Mouse (Mus musculus) thymus, adult 2 months (tissue): Measurements from ENCODE around the gene Cbarp. TPM values are rescaled to one million over a fixed set of nuclear protein-coding genes. Genes with fewer than 3 reads are reported as not detected.

Experiments used
- DNase-seq: peaks from one replicate; pipeline ENCODE4 v3.0.0; 2021
- H3K27ac ChIP-seq: fragments of 200-500 bp; 2 replicates; pipeline ENCODE4 v1.5.1; 2012; ENCODE audit warnings: low read length, control low read depth; ENCODE audit not compliant: control insufficient read depth, insufficient read depth
- H3K27me3 ChIP-seq: fragments of 200-500 bp; 2 replicates; pipeline ENCODE4 v1.6.1; 2012; ENCODE audit warnings: mild to moderate bottlenecking, low read length, moderate library complexity, mixed read lengths; ENCODE audit not compliant: control insufficient read depth, insufficient read depth
- H3K36me3 ChIP-seq: fragments of 200-500 bp; 2 replicates; pipeline ENCODE4 v1.6.1; 2012; ENCODE audit warnings: mild to moderate bottlenecking, low read length, moderate library complexity; ENCODE audit not compliant: control insufficient read depth, insufficient read depth
- H3K4me1 ChIP-seq: fragments of 200-500 bp; replicated peaks from 2 replicates; pipeline ENCODE4 v1.6.1; 2012; ENCODE audit warnings: low read length; ENCODE audit not compliant: control insufficient read depth, insufficient read depth
- H3K4me3 ChIP-seq: fragments of 200-500 bp; 2 replicates; pipeline ENCODE4 v1.5.1; 2012; ENCODE audit warnings: mild to moderate bottlenecking, low read length, control low read depth, moderate library complexity; ENCODE audit not compliant: control insufficient read depth, insufficient read depth
- CTCF ChIP-seq: fragments of 200-500 bp; IDR thresholded peaks from 2 replicates; pipeline ENCODE4 v1.5.1; 2012; ENCODE audit warnings: mild to moderate bottlenecking, control low read depth, low read length, moderate library complexity, borderline replicate concordance; ENCODE audit not compliant: control insufficient read depth, poor library complexity, insufficient read depth; ENCODE audit errors: extremely low read depth
- POLR2A ChIP-seq: fragments of 200-500 bp; IDR thresholded peaks from 2 replicates; pipeline ENCODE4 v1.6.1; 2012; ENCODE audit warnings: mild to moderate bottlenecking, low read length, control low read depth, moderate library complexity; ENCODE audit not compliant: control insufficient read depth, poor library complexity, insufficient read depth; ENCODE audit errors: extremely low read depth
- WGBS: fragments of 180-500 bp; shearing (Covaris S2); methylation state at CpG from one replicate; pipeline ENCODE4 v1.1.7; 2018; 5-methylcytosine and 5-hydroxymethylcytosine counted together
- polyA plus RNA-seq: library from polyadenylated mRNA; depleted of rRNA; stranded (reverse); fragments of >200 nt; gene quantifications from 2 replicates; pipeline ENCODE4 v1.2.3, GENCODE M21; 2012

Gene Cbarp
- polyA plus RNA-seq, 1 experiment = 34.0 TPM

DNA sequence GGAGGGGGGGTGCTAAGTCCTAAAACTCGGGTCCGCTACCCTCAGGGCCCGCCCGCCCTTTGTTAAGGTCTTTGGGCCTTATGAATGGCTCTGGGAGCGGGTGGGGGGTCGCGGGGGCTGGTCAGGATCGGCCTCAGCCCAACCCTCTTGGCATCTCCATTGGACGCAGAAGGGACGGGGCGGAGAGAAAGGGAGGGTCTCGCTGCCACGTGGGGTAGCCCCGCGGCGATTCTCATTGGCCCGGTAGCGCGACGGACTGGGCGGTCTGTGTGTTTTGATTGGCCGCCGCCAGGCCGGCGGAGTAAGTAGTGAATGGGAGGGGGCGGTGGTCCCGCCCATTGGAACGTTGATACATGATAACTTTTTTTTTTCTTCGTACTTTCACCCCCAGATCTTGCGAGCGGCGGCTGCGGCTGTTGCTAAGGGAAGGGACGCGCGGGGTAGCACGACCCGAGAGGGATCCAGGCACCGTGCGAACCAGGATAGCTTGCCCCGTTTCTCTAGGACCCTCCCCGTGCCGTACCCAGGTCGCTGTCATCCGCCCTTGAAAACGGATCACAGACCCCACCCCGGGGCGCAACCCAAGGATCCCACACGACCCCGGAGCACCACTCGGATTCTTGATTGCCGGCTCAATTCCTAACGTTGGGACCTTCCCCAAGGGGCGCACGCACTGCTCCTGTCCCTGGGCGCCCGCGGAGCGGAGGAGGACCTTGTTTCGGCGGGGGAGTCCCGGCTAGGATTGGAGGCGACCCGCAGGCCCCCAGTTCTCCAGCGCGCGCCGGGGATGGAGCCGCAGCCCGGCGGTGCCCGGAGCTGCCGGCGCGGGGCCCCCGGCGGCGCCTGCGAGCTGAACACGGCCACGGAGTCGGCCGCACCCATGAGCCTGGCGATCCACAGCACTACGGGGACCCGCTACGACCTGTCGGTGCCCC, 8.9 kb upstream of the Cbarp start:
- Histone ChIP-seq H3K4me1 (peaks cover 30% of the 10 kb centered on the region), H3K36me3 (peaks cover 17% of the 10 kb centered on the region), H3K27ac (peak overlapping the region; percentile 81), H3K4me3 (peak overlapping the region; percentile 96), H3K27me3 (no peaks in the 10 kb centered on the region)
- peak; percentile 96 for DNase-seq
- TF ChIP-seq CTCF = peak; percentile 48; the same call in 1 of the 2 replicates
- TF ChIP-seq POLR2A = peak; percentile 86
- 1% methylated on average over 87 of the region's 88 CpGs for WGBS

DNA sequence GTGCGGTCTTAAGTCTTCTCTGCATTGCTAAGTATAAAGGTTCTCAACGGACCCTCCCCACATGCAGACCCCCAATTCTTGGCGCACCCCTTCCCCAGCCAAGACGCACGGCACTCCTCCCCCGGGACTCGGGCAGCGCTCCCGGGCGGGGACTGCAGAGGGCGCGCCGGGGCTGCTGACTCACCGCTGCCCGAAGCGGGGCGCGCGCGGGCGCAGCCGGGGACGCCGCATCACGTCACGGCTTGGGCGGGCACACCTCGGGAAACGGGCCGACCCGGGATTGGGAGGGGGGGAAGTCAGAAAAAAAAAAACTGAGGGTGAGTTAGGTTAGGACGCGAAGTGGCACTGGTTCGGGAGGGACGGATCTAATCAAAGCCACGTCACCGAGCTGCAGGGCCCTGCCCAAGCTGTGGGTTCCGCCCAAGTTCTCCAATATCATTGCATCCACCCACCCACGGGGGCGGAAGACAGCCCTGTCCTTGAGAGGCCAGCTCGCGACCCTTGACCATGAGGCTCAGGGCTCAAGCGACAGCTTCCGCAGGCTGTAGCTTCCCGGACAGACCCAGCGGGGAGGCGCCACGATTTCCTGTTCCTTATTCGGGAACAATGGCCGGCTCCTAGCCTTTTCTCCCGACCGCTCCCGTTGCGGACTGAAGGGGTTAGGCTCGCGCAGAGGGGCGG, 8.1 kb upstream of the Cbarp start:
- under 1% methylated on average over 57 of the region's 57 CpGs for WGBS
- peak; percentile 86; the same call in 1 of the 2 replicates for TF ChIP-seq CTCF
- 0 out of 2 replicates have a peak, but pooled peaks have one; percentile 14 for TF ChIP-seq POLR2A
- Histone ChIP-seq H3K27me3 (no peaks in the 10 kb centered on the region), H3K36me3 (peaks cover 9% of the 10 kb centered on the region), H3K27ac (peak overlapping the region; percentile 77), H3K4me1 (peaks cover 30% of the 10 kb centered on the region), H3K4me3 (peak overlapping the region; percentile 67)
- peak; percentile 95 for DNase-seq

DNA sequence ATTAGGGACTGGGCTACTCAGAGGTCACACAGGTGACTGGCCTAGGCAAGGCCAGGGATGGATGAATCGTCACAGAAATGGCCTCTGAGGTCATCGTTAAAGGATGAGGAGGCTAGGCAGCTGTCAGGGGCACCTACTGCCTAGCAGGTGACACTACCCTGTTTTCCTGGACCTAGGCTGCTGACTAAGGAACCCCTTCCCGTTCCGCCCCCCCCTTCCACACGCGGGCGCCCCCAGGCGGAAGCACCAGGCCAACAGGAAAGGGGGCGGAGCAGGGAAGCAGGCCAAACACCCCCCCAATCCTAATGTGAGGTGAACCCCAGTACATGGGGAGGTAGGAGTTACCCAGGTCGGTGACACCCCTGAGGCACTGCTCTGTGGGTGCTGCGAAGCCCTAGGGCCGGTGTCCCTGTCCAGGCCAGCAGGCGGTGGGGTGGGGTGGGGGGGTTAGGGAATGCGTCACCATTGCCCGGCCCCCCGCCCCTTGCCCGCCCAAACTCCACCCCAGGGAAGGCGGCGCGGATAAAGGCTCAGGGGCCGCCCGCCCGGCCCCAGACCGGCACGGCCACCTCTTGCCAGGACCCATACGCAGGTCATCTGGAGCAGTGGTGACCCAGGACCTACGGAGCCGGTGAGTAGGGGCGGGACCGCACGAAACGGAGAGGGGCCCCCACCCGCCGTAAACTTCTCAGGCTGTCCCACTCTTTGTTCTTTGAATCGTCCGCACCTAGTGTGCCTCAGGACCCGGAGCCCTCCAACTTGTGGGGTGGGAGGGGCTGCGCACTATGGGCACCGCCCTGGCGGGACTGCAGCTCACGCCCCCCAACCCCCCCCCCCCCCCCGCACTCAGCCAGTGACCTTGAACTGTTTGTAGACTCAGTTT, 7.3 kb upstream of the Cbarp start, which contains the start of gene Midn:
TSS of gene Midn (plus strand) at position 554 of the 883 bp plus-strand sequence.
- peak within 1 kb of the TSS; percentile 67 for H3K4me3 ChIP-seq
- 0 out of 2 replicates have a peak, but pooled peaks have one; percentile 35 for TF ChIP-seq POLR2A
- TF ChIP-seq CTCF = peak; percentile 64
- 0 out of 2 replicates have a peak, but pooled peaks cover 1% of the 10 kb centered on the region for H3K36me3 ChIP-seq
- DNase-seq = peak; percentile 77
- WGBS = 1% methylated on average over 41 of the region's 42 CpGs
- no peaks in the 10 kb centered on the region for H3K27me3 ChIP-seq
- peaks cover 30% of the 10 kb centered on the region for H3K4me1 ChIP-seq
- peak within 1 kb of the TSS; percentile 77 for H3K27ac ChIP-seq

- H3K4me3 ChIP-seq = no peak overlapping the region
- peak; percentile 14 for DNase-seq
- 0 out of 2 replicates have a peak overlapping the region, but pooled peaks have one; percentile 13 for H3K27ac ChIP-seq
- peaks cover 27% of the 10 kb centered on the region for H3K4me1 ChIP-seq
- H3K27me3 ChIP-seq = no peaks in the 10 kb centered on the region
- H3K36me3 ChIP-seq = no peaks in the 10 kb centered on the region
- WGBS = 93% methylated on average over 5 of the region's 5 CpGs
- no peak for TF ChIP-seq POLR2A
- TF ChIP-seq CTCF = no peak
These were observed 6.6 kb upstream of the Cbarp start for GRCm38 (mm10) chr10:80147146-80147718.

DNA sequence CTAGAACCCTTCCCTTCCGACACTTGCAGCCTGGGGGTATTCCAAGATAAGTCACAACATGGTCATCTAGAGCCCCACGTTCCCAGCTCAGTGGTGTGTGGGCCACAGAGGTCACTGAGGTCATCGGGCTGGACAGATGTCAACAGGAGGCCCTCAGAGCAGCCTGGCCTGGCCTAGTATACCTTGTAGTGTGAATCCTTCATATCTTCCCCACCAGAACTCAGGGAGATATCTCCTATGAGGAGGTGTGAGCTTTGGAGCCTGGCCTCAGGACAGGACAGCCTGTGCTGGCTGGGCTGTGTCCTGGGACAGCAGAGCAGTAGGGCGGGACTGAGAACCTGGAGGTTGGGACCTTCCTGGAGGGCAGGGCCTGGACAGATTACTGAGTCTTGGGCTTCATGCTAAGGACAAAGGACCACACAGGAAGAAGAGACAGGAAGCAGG, 6.0 kb upstream of the Cbarp start:
- H3K27me3 ChIP-seq = no peaks in the 10 kb centered on the region
- peak; percentile 12 for DNase-seq
- peaks cover 20% of the 10 kb centered on the region for H3K4me1 ChIP-seq
- no peak overlapping the region for H3K4me3 ChIP-seq
- TF ChIP-seq CTCF = no peak
- no peak for TF ChIP-seq POLR2A
- H3K36me3 ChIP-seq = no peaks in the 10 kb centered on the region
- no peak overlapping the region for H3K27ac ChIP-seq
- 94% methylated on average over 4 of the region's 4 CpGs for WGBS
